Mouse (Mus musculus) urinary bladder, postnatal 36 days (tissue): ENCODE measurements around the gene Usb1.

ENCODE experiments used
- DNase-seq, 2 experiments: peaks; one replicate each; pipeline ENCODE4 v3.0.0; 2022; ENCODE audit warnings: low spot score in 2 of 2, mixed read lengths in 1 of 2

The Usb1 gene

GRCm38 (mm10) chr8:95335706-95336105, 3.6 kb downstream of the Usb1 start:
- no peak for DNase-seq

GRCm38 (mm10) chr8:95336363-95336762, 4.3 kb downstream of the Usb1 start:
- no peak for DNase-seq

GRCm38 (mm10) chr8:95341721-95342120, 9.6 kb downstream of the Usb1 start:
- DNase-seq = peak; percentile 34 to 36

GRCm38 (mm10) chr8:95344668-95345067, 12.6 kb downstream of the Usb1 start:
- no peak for DNase-seq

GRCm38 (mm10) chr8:95346643-95347545, 14.8 kb downstream of the Usb1 start:
- peak; percentile 47 to 60 for DNase-seq

GRCm38 (mm10) chr8:95348356-95348755, 16.3 kb downstream of the Usb1 start:
- no peak for DNase-seq

GRCm38 (mm10) chr8:95348811-95349630, 16.9 kb downstream of the Usb1 start:
- DNase-seq = peak in 1 of 2 experiments; percentile 69

- no peak for DNase-seq
These were observed 19.4 kb downstream of the Usb1 start for GRCm38 (mm10) chr8:95351461-95351860.

GRCm38 (mm10) chr8:95352151-95352870, 20.2 kb downstream of the Usb1 start, which contains the start of gene Mmp15:
Gene Mmp15 (plus strand): TSS chr8:95352268.
- peak; percentile 64 to 79 for DNase-seq

GRCm38 (mm10) chr8:95352871-95353866, 21.1 kb downstream of the Usb1 start:
- DNase-seq = peak; percentile 46 to 48

- no peak for DNase-seq
These were observed 22.5 kb downstream of the Usb1 start for GRCm38 (mm10) chr8:95354606-95355005.

- peak in 1 of 2 experiments; percentile 43 for DNase-seq
These were observed 26.7 kb downstream of the Usb1 start for GRCm38 (mm10) chr8:95358550-95359411.

GRCm38 (mm10) chr8:95360181-95361015, 28.3 kb downstream of the Usb1 start:
- DNase-seq = no peak

GRCm38 (mm10) chr8:95361016-95361341, 28.9 kb downstream of the Usb1 start:
- DNase-seq = no peak

- no peak for DNase-seq
These were observed 30.2 kb downstream of the Usb1 start for GRCm38 (mm10) chr8:95362272-95362671.

- DNase-seq = no peak
These were observed 31.8 kb downstream of the Usb1 start for GRCm38 (mm10) chr8:95363849-95364248.

- DNase-seq = no peak
These were observed 37.7 kb downstream of the Usb1 start for GRCm38 (mm10) chr8:95369581-95370326.

- peak; percentile 49 to 55 for DNase-seq
These were observed 41.4 kb downstream of the Usb1 start for GRCm38 (mm10) chr8:95373389-95374002.
